Mouse (Mus musculus) G1E (cell line): Measurements from ENCODE around the gene A630095N17Rik.

Experiments used
- CTCF ChIP-seq: IDR thresholded peaks from 2 replicates; pipeline ENCODE4 v1.5.1; 2012; ENCODE audit warnings: low read depth, low read length, inconsistent platforms, mixed read lengths
- GATA1 ChIP-seq: IDR thresholded peaks from 2 replicates; pipeline ENCODE4 v1.6.1; 2012; ENCODE audit warnings: borderline replicate concordance, low read length, inconsistent platforms, mixed read lengths
- POLR2AphosphoS5 ChIP-seq: IDR thresholded peaks from 2 replicates; pipeline ENCODE4 v1.6.1; 2012; ENCODE audit warnings: low read depth, low read length, inconsistent platforms; ENCODE audit not compliant: insufficient replicate concordance

GRCm38 (mm10) chr1:75234606-75235005 lies 2.7 kb upstream of the A630095N17Rik start:
- TF ChIP-seq CTCF (peak; percentile 74), POLR2AphosphoS5 (no peak), GATA1 (no peak)
